Mouse (Mus musculus) cerebellum, adult 18-20 months (tissue): ENCODE data around the gene Nle1.
"Not testable (repeated sequence)": the region's sequence is repeated elsewhere in the genome, so short reads cannot be mapped to it uniquely, and the experiment has no call there.

Experiments
- DNase-seq, 2 experiments: peaks; one replicate each; pipeline ENCODE4 v3.0.0; 2021

The Nle1 gene

DNA sequence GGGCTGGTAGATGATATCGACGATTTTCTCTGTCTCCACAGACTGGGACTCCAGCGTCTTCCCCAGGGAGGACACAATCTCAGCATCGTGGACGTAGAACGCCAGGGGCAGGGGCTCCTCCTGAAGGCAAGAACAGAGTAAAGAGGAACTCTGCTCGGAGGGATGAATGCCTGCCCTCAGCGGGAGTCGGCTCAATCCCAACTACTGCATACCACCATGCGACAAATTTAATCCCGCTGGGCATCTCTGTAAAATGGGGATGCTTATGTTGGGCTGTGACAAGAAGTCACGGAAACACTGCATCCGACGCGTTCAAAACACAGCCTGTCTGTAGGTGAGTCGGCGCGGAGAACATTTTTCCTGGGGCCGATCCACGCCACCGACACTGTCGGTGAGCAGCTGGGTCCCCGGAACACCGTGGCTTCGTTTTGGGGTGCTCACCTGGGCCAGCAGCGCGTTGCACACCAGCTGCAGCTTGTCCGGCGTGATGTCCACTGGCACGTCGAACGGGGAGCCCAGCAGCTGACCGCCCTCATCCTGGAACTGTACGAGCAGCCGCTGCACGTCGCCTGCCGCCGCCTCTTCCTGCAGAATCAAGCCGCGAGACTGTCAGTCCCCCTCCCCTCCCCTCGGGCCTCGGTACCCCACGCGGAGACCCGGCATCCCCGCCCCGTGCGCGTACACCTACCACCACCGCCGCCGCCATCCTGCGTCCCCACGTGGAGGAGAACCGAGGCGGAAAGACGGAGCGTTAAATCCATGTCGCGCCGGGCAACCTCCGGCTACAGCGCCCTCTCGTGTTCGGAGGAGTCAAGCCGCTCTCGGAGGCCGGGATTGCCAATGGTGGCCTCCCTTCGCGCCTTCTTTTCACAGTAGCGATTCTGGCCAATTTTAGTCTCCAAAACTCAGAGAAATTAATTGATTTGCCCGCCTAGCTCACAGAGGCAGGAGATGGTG lies at the start of gene Nle1:
Gene Nle1, minus strand, starts transcription at position 761 of the 957 bp plus-strand sequence.
- peak; percentile 90 to 96 for DNase-seq

DNA sequence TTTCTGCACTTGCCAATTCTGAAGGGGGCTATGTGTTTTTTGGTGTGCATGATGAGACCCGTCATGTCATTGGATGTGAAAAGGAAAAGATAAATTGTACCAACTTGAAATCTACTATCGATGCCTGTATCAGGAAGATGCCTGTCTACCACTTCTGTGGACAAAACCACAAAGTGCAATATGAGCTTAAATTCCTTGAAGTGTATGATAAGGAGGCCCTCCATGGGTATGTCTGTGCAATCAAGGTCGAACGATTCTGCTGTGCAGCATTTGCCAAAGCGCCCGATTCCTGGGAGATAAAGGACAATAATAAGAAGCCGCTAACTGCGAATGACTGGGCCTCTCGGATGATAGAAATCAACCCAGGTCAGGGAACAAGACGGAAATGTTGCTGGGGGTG lies 48.7 kb upstream of the Nle1 start:
- DNase-seq = no peak

- no peak for DNase-seq
Measured at GRCm38 (mm10) chr11:82954631-82955030, 46.4 kb upstream of the Nle1 start.

- no peak for DNase-seq
Measured at GRCm38 (mm10) chr11:82952612-82953542, 44.7 kb upstream of the Nle1 start.

GRCm38 (mm10) chr11:82951865-82952611 lies 43.8 kb upstream of the Nle1 start:
- no peak for DNase-seq

- DNase-seq = no peak
Measured at GRCm38 (mm10) chr11:82950736-82951481, 42.7 kb upstream of the Nle1 start, which contains the start of gene Slfn5. Gene Slfn5 (plus strand): TSS chr11:82951349.

DNA sequence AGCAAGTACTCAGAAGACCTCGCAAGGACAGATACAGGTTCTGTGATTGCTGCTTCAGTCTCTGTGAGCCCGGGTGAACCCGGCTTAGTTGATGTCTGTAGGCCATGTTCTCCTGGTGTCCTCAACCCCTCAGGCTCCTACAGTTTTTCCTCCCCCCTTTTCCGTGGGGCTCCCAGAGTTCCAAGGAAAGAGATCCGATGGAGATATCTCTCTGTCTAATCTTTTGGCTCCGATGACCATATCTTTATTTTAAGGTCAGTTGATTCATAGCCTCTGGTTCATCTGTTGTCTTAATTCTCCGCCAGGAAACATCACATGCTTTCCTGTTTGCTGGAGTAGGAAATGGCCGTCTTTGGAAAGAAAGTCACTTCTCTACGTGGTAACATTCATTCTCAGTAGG lies 40.8 kb upstream of the Nle1 start:
- DNase-seq = no peak

- no peak for DNase-seq
Measured at GRCm38 (mm10) chr11:82947457-82947856, 39.2 kb upstream of the Nle1 start.

DNA sequence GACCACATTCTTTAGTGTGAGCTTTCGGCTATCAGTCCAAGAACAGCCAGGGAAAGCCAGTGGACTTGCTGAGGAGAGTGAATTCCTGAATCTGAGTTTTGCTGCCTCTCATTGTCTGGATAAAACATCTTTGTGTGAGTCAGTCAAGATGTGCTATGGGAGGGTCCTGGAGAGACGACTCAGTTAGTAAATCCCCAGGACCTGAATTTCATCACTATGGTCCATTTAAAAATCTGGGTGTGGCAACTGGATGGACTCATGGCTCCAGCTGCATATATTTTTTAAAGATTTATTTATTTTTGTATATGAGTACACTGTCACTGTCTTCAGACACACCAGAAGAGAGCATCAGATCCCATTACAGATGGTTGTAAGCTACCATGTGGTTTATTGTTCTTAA lies 37.4 kb upstream of the Nle1 start:
- no peak for DNase-seq

GRCm38 (mm10) chr11:82943336-82943735 lies 35.1 kb upstream of the Nle1 start:
- no peak for DNase-seq

DNA sequence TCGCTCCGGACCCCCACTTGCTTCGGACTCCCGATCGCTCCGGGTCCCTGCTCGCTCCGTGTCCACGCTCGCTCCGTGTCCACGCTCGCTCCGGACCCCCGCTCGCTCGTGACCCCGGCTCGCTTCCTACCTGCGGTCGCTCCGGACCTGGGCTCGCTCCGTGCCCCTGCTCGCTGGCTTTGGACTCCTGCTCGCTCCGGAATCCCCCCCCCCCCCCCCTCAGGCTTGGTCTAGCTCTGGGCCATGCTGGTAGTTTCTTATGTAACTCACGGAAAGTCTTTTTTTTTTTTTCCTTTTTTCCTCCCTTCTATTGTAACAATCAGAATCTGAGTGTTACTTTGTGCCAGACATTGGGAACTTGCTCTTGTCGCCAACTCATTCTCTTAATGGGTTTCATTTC lies 25.0 kb upstream of the Nle1 start:
- no peak for DNase-seq

DNA sequence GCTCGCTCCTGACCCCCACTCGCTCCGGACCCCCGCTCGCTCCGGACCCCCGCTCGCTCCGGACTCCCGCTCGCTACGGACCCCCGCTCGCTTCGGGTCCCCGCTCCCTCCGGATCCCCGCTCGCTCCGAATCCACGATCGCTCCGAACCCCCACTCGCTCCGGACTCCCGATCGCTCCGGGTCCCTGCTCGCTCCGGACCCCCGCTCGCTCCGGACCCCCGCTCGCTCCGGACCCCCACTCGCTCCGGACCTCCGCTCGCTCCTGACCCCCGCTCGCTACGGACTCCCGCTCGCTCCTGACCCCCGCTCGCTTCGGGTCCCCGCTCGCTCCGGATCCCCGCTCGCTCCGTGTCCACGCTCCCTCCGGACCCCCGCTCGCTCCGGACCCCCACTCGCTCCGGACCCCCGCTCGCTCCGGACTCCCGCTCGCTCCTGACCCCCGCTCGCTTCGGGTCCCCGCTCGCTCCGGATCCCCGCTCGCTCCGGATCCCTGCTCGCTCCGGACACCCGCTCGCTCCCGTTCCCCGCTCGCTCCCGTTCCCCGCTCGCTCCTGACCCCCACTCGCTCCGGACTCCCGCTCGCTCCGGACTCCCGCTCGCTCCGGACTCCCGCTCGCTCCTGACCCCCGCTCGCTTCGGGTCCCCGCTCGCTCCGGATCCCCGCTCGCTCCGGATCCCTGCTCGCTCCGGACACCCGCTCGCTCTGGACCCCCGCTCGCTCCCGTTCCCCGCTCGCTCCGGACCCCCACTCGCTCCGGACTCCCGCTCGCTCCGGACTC lies 23.6 kb upstream of the Nle1 start:
- DNase-seq = peak in 1 of 2 experiments; percentile 13

- not testable (repeated sequence) for DNase-seq
Measured at GRCm38 (mm10) chr11:82931161-82931560, 22.9 kb upstream of the Nle1 start.

GRCm38 (mm10) chr11:82930391-82930955 lies 22.3 kb upstream of the Nle1 start:
- DNase-seq = not testable (repeated sequence)

- DNase-seq = no peak
Measured at GRCm38 (mm10) chr11:82929633-82929950, 21.4 kb upstream of the Nle1 start.

GRCm38 (mm10) chr11:82928897-82929632 lies 20.9 kb upstream of the Nle1 start:
- no peak for DNase-seq

DNA sequence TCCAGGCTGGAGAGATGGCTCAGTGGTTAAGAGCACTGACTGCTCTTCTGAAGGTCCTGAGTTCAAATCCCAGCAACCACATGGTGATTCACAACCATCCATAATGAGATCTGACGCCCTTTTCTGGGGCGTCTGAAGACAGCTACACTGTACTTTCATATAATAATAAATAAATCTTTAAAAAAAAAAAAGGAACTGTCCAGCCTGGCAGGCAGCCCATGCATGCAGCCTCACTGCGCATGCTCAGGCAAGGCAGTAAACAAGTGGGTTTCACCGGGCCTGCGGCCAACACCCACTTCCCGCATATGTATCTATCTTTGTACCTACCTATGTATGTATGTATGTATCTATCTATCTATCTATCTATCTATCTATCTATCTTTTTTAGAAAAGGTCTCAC lies 15.7 kb upstream of the Nle1 start:
- DNase-seq = not testable (repeated sequence)

DNA sequence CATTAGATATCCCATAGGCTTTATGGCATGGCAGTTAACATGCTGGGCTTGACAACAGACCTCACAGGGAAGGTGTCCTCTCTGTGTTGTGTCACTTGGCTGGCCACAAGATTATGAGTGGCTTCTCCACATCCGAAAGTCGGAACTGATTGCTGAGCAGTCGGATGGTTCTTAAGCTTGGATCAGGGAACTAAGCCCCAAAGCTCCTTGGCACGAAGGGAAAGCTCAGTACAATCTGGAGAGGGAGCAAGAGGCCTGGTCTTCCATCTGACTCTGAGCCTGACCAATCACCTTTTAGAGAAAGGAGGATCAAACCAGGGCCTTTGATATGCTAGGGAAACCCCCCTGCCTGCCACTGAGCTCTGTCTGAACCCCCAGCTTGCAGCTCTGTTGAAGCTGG lies 13.5 kb upstream of the Nle1 start:
- no peak for DNase-seq

- DNase-seq = no peak
Measured at GRCm38 (mm10) chr11:82920768-82921167, 12.6 kb upstream of the Nle1 start.

GRCm38 (mm10) chr11:82914711-82915352 lies 6.6 kb upstream of the Nle1 start:
- DNase-seq = peak; percentile 76 to 85
